Mouse (Mus musculus): ENCODE measurements around the gene 4933402J07Rik. TPM values are rescaled to one million over a fixed set of nuclear protein-coding genes. Genes with fewer than 3 reads are reported as not detected.

The 4933402J07Rik gene
- total and polyA plus RNA-seq, 3 experiments, result 0.10 TPM; not detected in 2

- no peak for DNase-seq
- Histone ChIP-seq H3K4me3 (no peak overlapping the region), H3K27ac (no peak overlapping the region), H3K79me2 (replicated peaks; ENCODE audit: control insufficient read depth, insufficient read depth, low read length) (no peaks in the 10 kb centered on the region), H3K27me3 (ENCODE audit: control insufficient read depth, insufficient read depth, low read length) (no peaks in the 10 kb centered on the region), H3K9ac (ENCODE audit: low read depth, low read length) (no peak overlapping the region), H3K4me1 (ENCODE audit: control insufficient read depth, insufficient read depth, low read length) (no peaks in the 10 kb centered on the region), H3K36me3 (ENCODE audit: control insufficient read depth, insufficient read depth, low read length) (no peaks in the 10 kb centered on the region)
- intact Hi-C loops (cut with DNase I), result no loop called here
- 67% methylated on average over 6 of the region's 6 CpGs for WGBS
- TF ChIP-seq CTCF (IDR thresholded peaks at IDR 0.05) (no peak), EP300 (IDR thresholded peaks at IDR 0.05; ENCODE audit: insufficient read depth, low read depth, low read length) (no peak), POLR2A (IDR thresholded peaks at IDR 0.05; ENCODE audit: insufficient read depth, low read depth, low read length) (no peak)
Measured at GRCm38 (mm10) chr8:87629656-87630055, 66.0 kb downstream of the 4933402J07Rik start.

- no peak overlapping the region for H3K9ac ChIP-seq (ENCODE audit: low read depth, low read length)
- H3K27ac ChIP-seq, result no peak overlapping the region
- no peaks in the 10 kb centered on the region for H3K4me1 ChIP-seq (ENCODE audit: control insufficient read depth, insufficient read depth, low read length)
- H3K27me3 ChIP-seq (ENCODE audit: control insufficient read depth, insufficient read depth, low read length), result no peaks in the 10 kb centered on the region
- no peaks in the 10 kb centered on the region for H3K79me2 ChIP-seq (replicated peaks; ENCODE audit: control insufficient read depth, insufficient read depth, low read length)
- WGBS, result 72% methylated on average over 7 of the region's 7 CpGs
- H3K36me3 ChIP-seq (ENCODE audit: control insufficient read depth, insufficient read depth, low read length), result no peaks in the 10 kb centered on the region
- intact Hi-C loops (cut with DNase I), result no loop called here
- no peak for DNase-seq
- H3K4me3 ChIP-seq, result no peak overlapping the region
- no peak for TF ChIP-seq POLR2A (IDR thresholded peaks at IDR 0.05; ENCODE audit: insufficient read depth, low read depth, low read length)
- TF ChIP-seq CTCF (IDR thresholded peaks at IDR 0.05), result no peak
- no peak for TF ChIP-seq EP300 (IDR thresholded peaks at IDR 0.05; ENCODE audit: insufficient read depth, low read depth, low read length)
Measured at GRCm38 (mm10) chr8:87631776-87632175, 68.1 kb downstream of the 4933402J07Rik start.

GRCm38 (mm10) chr8:87636226-87636742, 72.6 kb downstream of the 4933402J07Rik start:
- H3K4me1 ChIP-seq (ENCODE audit: control insufficient read depth, insufficient read depth, low read length), result no peaks in the 10 kb centered on the region
- H3K9ac ChIP-seq (ENCODE audit: low read depth, low read length), result no peak overlapping the region
- no peaks in the 10 kb centered on the region for H3K36me3 ChIP-seq (ENCODE audit: control insufficient read depth, insufficient read depth, low read length)
- H3K27ac ChIP-seq, result no peak overlapping the region
- no peak overlapping the region for H3K4me3 ChIP-seq
- no peaks in the 10 kb centered on the region for H3K27me3 ChIP-seq (ENCODE audit: control insufficient read depth, insufficient read depth, low read length)
- 70% methylated on average over 11 of the region's 11 CpGs for WGBS
- H3K79me2 ChIP-seq (replicated peaks; ENCODE audit: control insufficient read depth, insufficient read depth, low read length), result no peaks in the 10 kb centered on the region
- intact Hi-C loops (cut with DNase I), result no loop called here
- no peak for TF ChIP-seq EP300 (IDR thresholded peaks at IDR 0.05; ENCODE audit: insufficient read depth, low read depth, low read length)
- no peak for TF ChIP-seq CTCF (IDR thresholded peaks at IDR 0.05)
- TF ChIP-seq POLR2A (IDR thresholded peaks at IDR 0.05; ENCODE audit: insufficient read depth, low read depth, low read length), result no peak
- DNase-seq, result no peak

Other genes starting within 250 kb of the 4933402J07Rik start
- under 1 TPM; 0.34 to 0.98 TPM for gene Cbln1, start 91.2 kb upstream of the 4933402J07Rik start, total RNA-seq (2021)
- 0.64 and 1.1 TPM in 2 replicates for gene Cbln1, start 91.2 kb upstream of the 4933402J07Rik start, polyA plus RNA-seq (2012; rRNA removed)

Measured in heart, adult 2 months (tissue).